Mouse (Mus musculus): ENCODE measurements at regions not wholly inside any gene's neighbourhood (a gene's known extent, or its start where the extent isn't known, plus 50 kb on each side); places are given as distances from the start of the nearest gene placed in this dataset.
A peak's percentile ranks its signal among the peaks of the same experiment; 100 is the strongest.
"Not testable (repeated sequence)": the region's sequence is repeated elsewhere in the genome, so short reads cannot be mapped to it uniquely, and the experiment has no call there.

DNA sequence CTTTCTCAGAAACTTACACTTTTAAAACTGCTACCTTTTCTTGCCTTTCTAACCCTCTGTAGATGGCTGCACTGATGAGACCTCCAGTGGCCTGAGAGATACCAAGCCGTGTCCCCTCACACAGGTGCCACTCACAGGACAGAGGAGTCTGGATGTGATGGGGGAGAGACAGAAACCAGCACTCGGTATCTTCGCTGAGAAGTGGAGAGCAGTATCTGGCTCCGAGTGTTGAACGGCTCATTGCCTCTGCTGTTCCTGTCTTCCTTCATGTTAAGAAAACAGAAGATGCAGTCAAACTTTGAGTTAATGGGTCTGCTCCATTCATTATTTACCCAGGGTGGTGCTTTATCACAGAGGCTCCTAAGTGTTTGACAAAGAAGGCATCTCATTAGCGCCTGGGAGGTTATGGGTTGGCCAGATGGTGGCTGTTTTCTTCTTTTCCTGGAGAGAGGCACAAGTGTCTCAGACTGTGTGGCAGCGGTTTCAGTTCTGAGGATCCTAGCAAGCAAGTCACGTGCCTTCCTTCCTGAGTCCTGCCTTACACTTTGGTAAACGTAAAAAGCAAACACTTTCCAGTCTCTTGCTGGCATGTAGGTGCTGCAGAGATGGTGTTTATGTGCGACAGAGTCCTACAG lies 248.6 kb downstream of the Sec16b start:
- no peak for DNase-seq (ENCODE audit: low spot score in 2 of 2)

DNA sequence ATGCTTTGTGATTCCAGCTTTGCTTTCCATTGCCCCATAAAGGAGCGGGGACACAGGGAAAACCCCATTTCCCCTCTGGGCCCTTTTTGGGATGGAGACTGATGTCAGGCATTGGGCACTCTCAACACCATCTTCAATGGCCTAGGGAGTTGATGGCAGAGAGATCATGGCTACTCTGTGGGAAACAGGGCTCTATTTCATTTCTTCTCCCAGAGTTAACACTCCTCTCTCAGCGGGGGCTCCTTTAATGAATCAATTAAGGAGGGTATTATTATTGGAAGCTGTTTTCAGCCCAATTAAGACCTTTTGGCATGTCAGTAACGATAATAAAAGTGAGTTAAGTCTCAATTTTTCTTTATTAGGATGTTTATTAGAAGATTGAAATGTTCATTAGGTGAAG lies 250.4 kb downstream of the Sec16b start:
- DNase-seq (ENCODE audit: low spot score in 2 of 2) = no peak

DNA sequence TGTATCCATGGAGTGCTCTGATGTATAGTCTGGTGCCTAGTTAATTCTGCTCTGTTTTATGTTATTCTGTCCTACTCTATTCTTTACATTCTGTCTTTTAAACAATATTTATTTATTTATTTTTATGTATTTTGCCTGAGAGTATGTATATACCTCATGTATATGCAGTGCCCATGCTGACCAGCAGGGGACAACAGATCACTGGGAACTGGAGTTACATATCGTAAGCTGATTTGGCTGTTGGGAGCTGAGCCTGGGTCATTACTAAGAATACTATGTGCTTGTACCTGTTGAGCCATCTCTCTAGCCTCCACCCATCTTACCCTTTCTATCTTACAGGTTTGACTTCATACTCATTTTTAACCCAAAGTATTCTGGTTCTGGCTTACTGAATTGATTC lies 251.8 kb downstream of the Sec16b start:
- no peak for DNase-seq (ENCODE audit: low spot score in 2 of 2)

DNA sequence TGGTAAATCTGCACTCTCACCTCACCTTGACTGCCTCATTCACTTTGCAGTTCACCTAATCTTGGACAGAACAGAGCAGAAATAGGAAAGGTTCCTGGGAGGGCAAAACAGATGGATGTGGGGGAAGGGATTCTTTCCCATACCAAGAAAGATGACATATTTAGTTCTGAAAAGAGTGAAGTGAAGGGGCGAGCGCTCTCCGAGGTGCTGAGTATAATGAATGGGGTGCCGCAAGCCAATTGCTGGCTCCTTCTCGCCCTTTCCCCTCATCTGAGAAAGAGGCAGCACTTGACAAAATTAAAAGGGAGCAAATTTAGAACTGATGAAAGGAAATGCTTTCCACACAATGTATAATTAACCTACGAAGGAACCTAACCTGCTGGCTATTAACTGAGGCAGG lies 261.7 kb downstream of the Sec16b start:
- DNase-seq (ENCODE audit: low spot score in 2 of 2) = no peak

DNA sequence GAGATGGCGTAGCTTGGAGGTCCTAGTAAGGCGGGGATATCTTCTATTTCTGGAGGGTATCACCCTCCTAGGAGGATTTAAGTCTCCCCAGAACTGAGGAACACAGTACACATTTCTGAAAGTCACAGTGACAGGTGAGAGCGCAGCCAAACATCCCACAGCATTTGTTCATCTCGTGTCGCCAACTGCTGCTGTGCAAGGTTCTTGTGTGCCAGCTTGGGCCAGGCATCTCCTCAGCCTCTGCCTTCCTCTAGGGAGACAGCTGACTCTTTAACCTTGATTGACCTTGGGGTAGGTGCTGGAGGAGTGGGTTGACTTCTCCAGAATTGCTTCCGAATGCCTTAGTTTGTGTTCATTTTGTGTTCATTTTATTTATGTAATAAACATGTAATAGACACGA lies 291.2 kb downstream of the Sec16b start:
- DNase-seq (ENCODE audit: low spot score in 2 of 2) = no peak

DNA sequence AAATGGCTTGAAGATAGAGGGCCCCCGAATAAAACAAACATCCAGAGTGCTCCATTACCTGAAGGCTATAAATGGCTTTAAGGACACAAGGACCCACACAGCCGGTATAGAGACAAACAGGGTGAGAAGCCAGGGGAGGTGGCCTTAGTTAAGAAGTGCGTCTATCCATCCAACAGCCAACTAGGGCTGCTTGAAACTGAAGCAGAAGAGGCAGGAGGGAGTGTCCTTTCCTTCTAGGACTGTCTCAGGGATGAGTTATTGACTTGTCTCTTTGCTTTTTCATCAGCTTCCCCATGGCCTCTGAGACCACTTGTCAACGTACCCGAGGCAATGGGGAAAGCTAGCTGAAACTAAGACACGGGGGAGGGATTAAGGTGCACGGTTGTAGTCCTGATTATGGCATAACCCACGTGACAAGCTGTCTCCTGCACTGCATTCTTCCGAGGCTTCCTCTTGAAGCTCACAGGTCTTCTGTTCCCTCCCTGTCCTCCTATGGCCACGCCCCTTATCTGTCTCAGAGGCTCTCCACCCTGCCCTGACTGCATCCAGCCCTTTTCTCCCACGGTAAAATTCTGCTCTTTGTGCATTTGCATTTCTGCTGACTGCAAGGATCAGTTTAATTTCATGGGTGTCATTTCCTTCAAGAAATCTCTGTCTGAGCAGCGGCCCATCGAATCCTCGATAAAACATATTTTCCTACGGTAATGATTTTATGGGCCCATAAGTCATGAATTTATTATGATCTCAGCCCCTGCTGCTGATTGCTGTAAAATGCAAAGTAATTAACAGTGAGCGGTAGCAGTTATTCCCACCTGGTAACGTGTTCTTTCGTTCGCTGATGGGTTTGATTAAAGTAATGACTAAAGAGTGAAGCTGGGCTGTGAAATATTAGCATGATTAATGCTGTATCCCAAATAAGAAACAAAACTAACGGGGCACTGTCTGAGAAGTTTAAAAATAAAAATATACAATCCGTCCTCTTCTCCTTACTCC lies 292.3 kb downstream of the Sec16b start:
- no peak for DNase-seq (ENCODE audit: low spot score in 2 of 2)

DNA sequence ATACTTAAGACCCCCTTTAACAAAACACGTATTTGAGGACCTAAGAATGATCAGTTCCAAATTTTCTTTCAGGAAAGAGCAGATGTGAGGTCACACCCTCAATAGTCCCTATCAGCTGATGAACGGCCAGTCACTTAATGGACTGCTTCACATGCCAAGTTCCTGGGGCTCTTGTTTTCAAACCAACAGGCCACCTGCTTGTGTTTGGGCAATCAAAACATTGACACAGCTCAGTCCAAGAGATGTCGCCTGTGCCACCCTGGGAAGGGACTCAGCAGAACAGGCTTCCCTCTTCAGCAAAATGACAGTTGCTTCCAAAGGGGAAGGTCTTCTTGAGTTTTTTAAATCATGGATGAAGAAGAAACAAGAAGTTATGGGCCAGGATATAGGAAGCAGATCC lies 294.6 kb downstream of the Sec16b start:
- no peak for DNase-seq (ENCODE audit: low spot score in 2 of 2)

DNA sequence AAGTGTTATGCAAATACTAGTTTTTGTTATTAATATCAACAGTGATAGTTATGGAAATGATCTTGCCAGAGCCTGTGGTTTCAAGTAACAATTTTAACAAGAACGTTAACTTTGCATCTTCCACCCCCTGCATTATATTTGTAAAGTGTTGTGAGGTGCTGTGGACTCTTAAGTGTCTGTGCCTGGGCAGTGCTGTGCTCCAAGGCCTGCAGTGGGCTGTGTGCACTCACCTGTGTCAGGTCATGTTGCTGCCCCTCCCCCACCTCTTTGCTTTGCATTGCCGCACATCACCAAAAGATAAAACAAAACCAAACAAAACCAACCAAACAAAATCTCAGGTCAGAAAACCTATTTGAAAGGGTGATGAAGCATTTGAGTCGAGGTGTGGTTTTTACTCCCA lies 297.7 kb downstream of the Sec16b start:
- no peak for DNase-seq (ENCODE audit: low spot score in 2 of 2)

DNA sequence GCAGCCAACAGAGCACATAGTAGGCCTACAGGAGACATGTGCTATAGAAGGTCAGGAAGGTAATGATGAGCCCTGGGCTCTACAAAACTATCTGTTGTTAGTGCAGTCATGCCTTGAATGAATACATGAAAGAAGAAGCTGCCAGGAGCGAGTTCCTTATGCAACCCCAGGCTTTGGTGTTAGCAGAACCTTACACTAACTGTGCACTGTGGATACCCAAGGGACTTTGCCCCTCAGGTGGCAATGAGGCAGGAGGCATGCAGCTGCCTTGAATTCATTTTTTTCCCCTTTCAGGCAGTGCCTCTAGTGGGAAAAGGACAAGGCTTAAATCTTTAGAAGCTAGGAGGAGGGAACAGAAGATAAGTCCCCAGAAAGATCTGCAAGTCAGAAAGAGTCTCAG lies 299.8 kb downstream of the Sec16b start:
- no peak for DNase-seq (ENCODE audit: low spot score in 2 of 2)

DNA sequence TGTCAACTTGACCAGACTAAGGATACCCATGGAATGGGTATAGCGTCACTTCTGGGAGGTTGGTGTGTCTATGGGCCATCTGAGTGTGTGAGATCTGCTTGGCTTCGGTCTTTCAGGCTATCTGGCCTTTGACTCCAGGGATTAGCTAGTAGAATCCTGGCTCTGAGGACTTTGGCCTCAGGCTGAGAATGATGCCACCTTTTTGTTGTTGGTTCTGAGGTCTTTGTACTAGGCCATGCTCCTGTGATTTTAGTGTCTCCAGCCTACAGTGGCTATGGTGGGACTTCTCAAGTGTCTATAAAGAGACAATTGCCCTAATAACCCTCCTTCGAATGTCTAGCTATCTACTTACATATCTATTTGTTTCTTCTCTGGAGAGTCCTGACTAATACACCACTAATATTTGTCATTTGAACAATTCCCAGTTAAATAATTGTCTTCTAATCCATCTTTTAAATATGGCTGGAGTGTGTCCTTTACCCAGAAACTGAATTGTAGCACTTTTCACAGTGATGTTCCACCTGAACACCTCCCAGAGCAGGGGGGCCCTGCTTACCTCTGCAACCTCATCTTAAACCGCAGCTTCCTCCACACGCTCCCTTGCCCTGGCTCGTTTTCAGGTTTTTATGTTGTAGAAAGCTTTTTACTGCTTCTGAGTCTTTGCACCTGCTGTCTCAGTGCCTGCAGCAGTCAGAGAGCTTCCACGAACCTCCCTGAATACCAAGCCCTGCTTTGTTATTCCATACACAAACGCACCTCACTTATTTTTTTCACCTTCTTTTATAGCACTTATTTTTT lies 303.3 kb downstream of the Sec16b start:
- no peak for DNase-seq (ENCODE audit: low spot score in 2 of 2)

DNA sequence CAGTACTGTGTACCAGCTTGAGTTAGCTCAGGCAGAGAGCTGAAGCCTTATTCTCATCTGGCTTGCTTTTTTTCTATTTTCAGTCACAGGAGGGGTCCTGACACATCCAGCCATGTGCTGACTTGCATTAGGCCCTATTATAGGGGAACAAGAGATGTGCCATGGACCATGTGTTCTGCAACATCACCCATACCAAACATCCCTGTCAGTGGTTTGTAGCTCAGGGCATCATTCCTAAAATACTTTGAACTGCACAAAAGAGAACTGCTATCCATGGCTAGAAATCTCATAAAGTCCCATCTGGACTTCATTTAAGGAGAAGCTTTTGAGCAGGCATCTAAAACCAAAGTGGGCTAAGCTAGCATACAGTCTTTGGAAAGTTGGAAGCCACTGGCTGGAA lies 304.1 kb downstream of the Sec16b start:
- DNase-seq (ENCODE audit: low spot score in 2 of 2) = no peak

DNA sequence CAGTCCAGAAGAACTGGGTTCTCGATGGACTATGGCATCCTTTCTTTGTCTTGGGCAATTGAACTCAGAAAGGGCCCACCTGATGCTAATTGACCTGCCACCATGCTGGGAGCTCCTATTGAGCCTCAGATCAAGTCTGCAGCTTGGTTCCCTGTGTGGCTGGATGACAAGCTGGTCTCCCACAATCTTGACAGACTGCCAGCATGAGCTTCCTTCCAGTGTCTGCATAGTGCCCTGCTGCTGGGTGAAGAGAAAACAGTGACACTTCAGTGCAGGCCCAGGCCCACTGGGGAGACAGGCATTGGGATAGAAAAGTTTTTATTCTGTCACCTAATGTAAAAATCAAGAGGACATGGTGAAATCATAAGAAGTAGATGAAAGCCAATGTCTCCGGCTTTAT lies 321.4 kb downstream of the Sec16b start:
- no peak for DNase-seq (ENCODE audit: low spot score in 2 of 2)

DNA sequence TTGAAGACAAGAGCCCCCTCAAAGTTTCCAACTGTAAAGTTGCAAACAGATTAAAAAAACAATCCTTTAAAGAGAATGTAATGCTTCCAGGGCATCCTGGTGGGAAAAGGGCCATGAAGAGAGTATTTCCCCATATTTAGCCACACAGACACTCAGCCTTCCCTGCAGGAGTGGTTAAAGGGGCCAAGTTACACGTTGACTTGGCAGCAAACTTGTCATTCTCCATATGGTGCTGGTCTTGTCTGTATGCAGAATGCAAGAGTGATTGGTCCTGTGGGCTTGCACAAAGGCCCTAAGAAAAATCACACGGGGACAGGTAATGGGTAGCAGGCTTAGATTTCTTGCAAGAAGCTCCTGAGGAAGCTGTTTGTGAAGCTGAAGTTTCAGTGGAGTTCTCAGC lies 325.0 kb downstream of the Sec16b start:
- DNase-seq (ENCODE audit: low spot score in 2 of 2) = no peak

DNA sequence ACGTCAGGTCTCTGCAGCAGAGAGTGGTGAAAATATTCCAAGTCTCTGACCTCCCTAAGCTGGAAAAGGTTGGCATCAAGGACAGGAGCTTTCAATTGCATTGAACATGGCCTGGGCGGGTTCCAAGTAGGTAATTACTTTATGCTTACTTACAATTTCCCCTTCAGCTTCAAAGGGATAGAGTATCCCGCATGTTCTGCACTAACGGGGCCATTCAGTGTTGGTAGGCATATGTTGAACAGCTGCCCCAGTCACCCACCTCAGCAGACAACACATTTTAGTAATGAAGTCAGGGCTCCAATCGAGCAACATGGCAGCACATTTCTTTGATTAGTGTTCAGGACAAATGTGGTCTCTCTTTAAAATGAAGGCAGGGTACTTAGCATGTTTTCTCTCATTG lies 366.2 kb downstream of the Sec16b start:
- DNase-seq (ENCODE audit: low spot score in 2 of 2) = no peak

DNA sequence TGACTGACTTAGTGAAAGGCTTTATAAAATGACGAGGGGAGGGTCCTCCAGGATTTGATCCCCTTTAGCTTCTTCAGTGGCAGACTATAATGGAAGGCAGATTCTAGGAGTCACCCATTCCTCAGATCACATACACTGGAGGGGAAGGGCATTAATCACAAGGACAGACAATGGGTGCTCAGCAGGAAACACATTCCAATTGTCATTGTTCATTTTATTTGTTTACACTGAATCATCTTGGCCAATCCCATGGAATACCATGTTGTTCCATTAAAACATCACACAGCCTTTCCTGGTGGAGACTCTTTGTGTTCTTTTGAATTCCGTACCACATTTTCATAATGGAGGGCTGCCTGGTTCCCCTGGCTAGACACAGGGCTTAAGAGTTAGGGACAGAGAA lies 368.5 kb downstream of the Sec16b start:
- no peak for DNase-seq (ENCODE audit: low spot score in 2 of 2)

DNA sequence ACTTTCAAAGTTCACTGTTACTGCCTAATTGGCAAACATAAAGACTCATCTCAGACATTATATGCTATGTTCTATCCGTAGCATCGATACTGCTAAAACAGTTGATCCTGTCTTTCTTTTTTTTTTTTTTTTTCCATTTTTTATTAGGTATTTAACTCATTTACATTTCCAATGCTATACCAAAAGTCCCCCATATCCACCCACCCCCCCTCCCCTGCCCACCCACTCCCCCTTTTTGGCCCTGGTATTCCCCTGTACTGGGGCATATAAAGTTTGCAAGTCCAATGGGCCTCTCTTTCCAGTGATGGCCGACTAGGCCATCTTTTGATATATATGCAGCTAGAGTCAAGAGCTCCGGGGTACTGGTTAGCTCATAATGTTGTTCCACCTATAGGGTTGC lies 370.6 kb downstream of the Sec16b start:
- DNase-seq (ENCODE audit: low spot score in 2 of 2) = not testable (repeated sequence)

DNA sequence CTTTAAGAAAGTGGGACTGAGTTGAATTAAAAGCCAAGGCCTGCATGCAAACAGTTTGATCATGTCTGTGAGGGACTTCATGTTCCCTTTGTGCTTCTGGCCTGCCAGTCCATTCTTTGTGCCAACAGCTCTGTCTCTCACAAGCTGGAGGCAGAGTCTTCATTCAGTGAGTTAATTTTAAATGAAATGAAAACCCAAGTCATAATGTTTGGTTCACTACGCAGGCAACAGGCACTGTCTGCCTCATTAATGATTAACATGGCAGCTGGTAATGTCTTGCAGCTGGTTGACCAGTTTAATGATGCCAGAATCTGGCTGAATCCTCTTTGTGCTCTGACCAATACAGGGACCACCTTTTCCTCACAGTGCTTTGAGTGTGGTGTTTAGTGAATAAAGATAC lies 380.6 kb downstream of the Sec16b start:
- DNase-seq (ENCODE audit: low spot score in 2 of 2) = peak in 1 of 2 experiments; percentile 15

DNA sequence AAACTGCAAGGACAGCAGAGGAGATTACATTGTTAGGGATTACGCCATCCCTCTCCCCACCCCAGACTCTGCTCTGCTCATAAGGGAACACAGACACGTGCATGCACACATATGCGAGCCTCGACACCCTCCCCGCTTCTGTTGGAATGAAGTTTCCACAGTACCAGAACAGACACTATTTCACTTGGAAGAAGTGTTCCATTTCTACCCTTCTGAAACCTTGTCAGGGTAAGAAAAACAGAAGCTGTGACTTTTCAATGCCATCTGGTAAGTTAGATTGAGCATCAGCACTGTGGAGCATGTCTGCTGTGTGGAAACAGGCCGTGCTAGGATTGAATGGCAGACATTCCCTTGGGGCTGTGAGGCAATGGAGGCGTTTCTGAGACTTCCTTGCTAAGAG lies 382.0 kb downstream of the Sec16b start:
- peak; percentile 53 to 59 for DNase-seq (ENCODE audit: low spot score in 2 of 2)

DNA sequence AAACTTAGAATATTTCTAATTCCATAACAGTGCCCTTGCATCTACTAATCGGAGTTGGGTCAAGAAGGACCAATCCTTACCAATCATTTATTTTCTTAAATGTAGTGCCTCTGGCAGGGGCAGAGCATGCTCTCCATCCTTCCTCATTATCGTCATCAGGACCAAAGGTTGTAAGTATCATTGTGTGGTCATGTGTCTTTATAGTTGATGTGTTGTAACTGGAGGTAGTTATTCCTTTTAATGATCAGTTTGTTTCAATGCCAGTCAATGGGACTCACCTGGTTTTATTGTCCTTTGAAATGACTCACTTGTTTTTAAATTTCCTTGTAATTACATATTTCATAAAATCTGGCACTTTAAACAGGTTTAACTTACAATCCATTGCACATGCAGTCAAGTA lies 399.6 kb downstream of the Sec16b start:
- DNase-seq (ENCODE audit: low spot score in 2 of 2) = no peak

DNA sequence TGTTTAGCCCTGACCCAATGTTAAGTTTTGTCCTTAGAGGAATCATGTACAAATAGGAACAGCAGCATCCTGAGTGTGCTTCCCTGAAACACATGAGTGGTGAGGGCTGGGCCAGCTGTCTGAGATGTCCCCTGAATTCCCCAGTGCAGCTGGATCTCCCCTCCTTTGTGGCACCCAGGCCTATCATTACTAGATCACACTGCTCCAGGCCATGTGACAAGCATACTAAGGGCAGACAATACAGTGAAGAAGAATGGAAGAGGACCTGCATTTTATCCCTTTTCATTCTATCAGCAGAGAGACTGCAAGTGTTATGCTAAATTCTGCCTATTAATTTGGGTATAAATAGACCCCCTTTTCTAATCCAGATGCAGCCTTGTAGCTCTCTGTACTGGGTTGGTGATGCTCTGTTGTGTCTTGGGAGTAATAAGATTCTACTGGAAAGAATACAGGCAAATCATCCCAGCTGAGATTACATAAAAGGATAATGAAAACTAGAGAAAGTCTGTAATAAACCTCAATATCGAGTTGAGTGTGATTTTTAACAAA lies 418.3 kb downstream of the Brinp2 start:
- DNase-seq (ENCODE audit: low spot score in 2 of 2) = no peak

DNA sequence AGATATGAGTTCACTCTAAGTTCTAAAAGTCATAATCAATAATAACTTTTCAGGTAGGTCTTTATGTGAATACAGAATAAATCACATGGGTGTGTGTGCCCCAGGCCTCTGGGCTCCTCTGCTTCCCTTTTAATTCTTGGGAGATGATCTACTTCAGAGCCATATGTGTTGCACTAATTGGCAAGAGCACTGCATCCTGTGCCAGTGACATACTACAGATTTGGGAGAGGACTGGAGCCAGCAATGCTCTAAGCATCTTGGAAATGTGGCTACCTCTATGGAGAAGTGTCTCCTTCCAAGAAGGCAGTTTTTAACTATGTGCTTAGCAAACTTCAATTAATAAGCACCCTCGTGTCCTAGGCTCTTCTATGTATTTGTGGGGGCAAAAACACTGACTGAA lies 416.6 kb downstream of the Brinp2 start:
- DNase-seq (ENCODE audit: low spot score in 2 of 2) = peak; percentile 7

DNA sequence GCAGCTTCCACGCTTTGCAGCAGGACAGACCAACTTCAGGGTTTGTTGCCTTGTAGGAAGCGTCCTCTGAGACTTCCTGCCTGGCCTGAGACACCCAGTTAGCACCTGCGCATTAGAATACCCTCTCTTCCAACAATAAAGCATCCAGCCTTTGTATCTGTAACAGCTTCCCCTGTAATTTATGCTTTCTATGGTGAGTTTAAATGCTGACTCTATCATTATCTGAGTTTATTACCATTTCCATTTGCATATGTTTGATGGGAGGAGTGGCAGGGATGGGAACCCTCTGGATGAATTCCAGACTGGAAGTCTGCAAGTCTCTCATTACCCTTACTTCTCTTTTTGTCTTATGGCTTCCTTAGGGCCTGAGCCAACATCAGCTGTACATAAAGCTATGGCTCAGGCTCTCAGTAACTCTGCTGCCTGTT lies 415.8 kb downstream of the Brinp2 start:
- DNase-seq (ENCODE audit: low spot score in 2 of 2) = no peak
